Mouse (Mus musculus): ENCODE results near the gene Stab1. TPM values are rescaled to one million over a fixed set of nuclear protein-coding genes. Genes with fewer than 3 reads are reported as not detected.

Gene Stab1
- polyA plus RNA-seq (2012; rRNA removed), result 28.5 and 33.9 TPM in 2 replicates

GRCm38 (mm10) chr14:31168425-31168824, at the start of gene Stab1:
Gene Stab1, minus strand, starts transcription at chr14:31168641.

GRCm38 (mm10) chr14:31217666-31218065, 49.2 kb upstream of the Stab1 start, which contains the start of gene Sema3g:
Gene Sema3g, plus strand, starts transcription at chr14:31217860.

GRCm38 (mm10) chr14:31216846-31217245, 48.4 kb upstream of the Stab1 start, which contains the start of gene Nisch:
Gene Nisch, minus strand, starts transcription at chr14:31216946.

GRCm38 (mm10) chr14:31208084-31208483, 39.6 kb upstream of the Stab1 start, which contains the start of gene Tnnc1:
Gene Tnnc1, plus strand, starts transcription at chr14:31208312.

GRCm38 (mm10) chr14:31130236-31131220, 37.9 kb downstream of the Stab1 start, which contains the start of gene Nt5dc2:
Gene Nt5dc2, plus strand, starts transcription at chr14:31131053.

GRCm38 (mm10) chr14:31128826-31129219, 39.6 kb downstream of the Stab1 start, which contains the start of gene Smim4:
Gene Smim4, minus strand, starts transcription at chr14:31128956.

Other genes starting within 250 kb of the Stab1 start
- 0.76 and 0.98 TPM in 2 replicates for gene Itih3, start 244.9 kb downstream of the Stab1 start, polyA plus RNA-seq (2012; rRNA removed)
- gene Itih1, start 225.4 kb downstream of the Stab1 start, polyA plus RNA-seq (2012; rRNA removed), result not detected in 2 replicates
- 12.6 and 13.0 TPM in 2 replicates for gene Nek4, start 217.3 kb downstream of the Stab1 start, polyA plus RNA-seq (2012; rRNA removed)
- 127 and 128 TPM in 2 replicates for gene Glt8d1, start 167.2 kb downstream of the Stab1 start, polyA plus RNA-seq (2012; rRNA removed)
- 242 and 254 TPM in 2 replicates for gene Spcs1, start 167.0 kb downstream of the Stab1 start, polyA plus RNA-seq (2012; rRNA removed)
- 39.0 and 44.0 TPM in 2 replicates for gene Pbrm1, start 149.5 kb downstream of the Stab1 start, polyA plus RNA-seq (2012; rRNA removed)
- 85.3 and 97.7 TPM in 2 replicates for gene Gnl3, start 149.5 kb downstream of the Stab1 start, polyA plus RNA-seq (2012; rRNA removed)
- 35.2 and 35.3 TPM in 2 replicates for gene Smim4, start 39.7 kb downstream of the Stab1 start, polyA plus RNA-seq (2012; rRNA removed)
- gene Nt5dc2, start 37.6 kb downstream of the Stab1 start, polyA plus RNA-seq (2012; rRNA removed), result 298 and 317 TPM in 2 replicates
- gene Tnnc1, start 39.7 kb upstream of the Stab1 start, polyA plus RNA-seq (2012; rRNA removed), result 3.2 and 86.8 TPM in 2 replicates
- gene Nisch, start 48.3 kb upstream of the Stab1 start, polyA plus RNA-seq (2012; rRNA removed), result 418 and 447 TPM in 2 replicates
- gene Sema3g, start 49.2 kb upstream of the Stab1 start, polyA plus RNA-seq (2012; rRNA removed), result 2.4 and 3.0 TPM in 2 replicates
- 8.3 and 8.4 TPM in 2 replicates for gene Phf7, start 82.7 kb upstream of the Stab1 start, polyA plus RNA-seq (2012; rRNA removed)
- 123 and 131 TPM in 2 replicates for gene Bap1, start 82.8 kb upstream of the Stab1 start, polyA plus RNA-seq (2012; rRNA removed)
- 5.7 and 6.7 TPM in 2 replicates for gene Dnah1, start 155.3 kb upstream of the Stab1 start, polyA plus RNA-seq (2012; rRNA removed)
- gene Capn7, start 168.0 kb upstream of the Stab1 start, polyA plus RNA-seq (2012; rRNA removed), result 64.0 and 66.5 TPM in 2 replicates